Mouse (Mus musculus) small intestine, adult 2 months (tissue): Measurements from ENCODE around the gene Inhbc. TPM values are rescaled to one million over a fixed set of nuclear protein-coding genes. Genes with fewer than 3 reads are reported as not detected.

Experiments used
- H3K27ac ChIP-seq: fragments of 200-500 bp; 2 replicates; pipeline ENCODE4 v1.5.1; 2012; ENCODE audit warnings: low read depth, low read length, control low read depth, inconsistent platforms; ENCODE audit not compliant: insufficient read depth
- H3K27me3 ChIP-seq: fragments of 200-500 bp; 2 replicates; pipeline ENCODE4 v1.6.1; 2012; ENCODE audit warnings: mild to moderate bottlenecking, moderate library complexity, low read length, inconsistent platforms; ENCODE audit not compliant: control insufficient read depth, insufficient read depth
- H3K36me3 ChIP-seq: fragments of 200-500 bp; 2 replicates; pipeline ENCODE4 v1.6.1; 2012; ENCODE audit warnings: mild to moderate bottlenecking, low read length, control low read depth, inconsistent platforms; ENCODE audit not compliant: control insufficient read depth, insufficient read depth
- H3K4me1 ChIP-seq: fragments of 200-500 bp; 2 replicates; pipeline ENCODE4 v1.6.1; 2012; ENCODE audit warnings: low read length, inconsistent platforms, mixed read lengths; ENCODE audit not compliant: control insufficient read depth, insufficient read depth, insufficient read length
- H3K4me3 ChIP-seq: fragments of 200-500 bp; 2 replicates; pipeline ENCODE4 v1.5.1; 2012; ENCODE audit warnings: low read depth, mild to moderate bottlenecking, control low read depth, inconsistent platforms, low read length, moderate library complexity
- CTCF ChIP-seq: fragments of 200-500 bp; IDR thresholded peaks from 2 replicates; pipeline ENCODE4 v1.5.1; 2012; ENCODE audit warnings: low read depth, mild to moderate bottlenecking, control low read depth, inconsistent platforms, low read length, moderate library complexity, mixed read lengths; ENCODE audit not compliant: insufficient replicate concordance, insufficient read length; ENCODE audit errors: extremely low read depth
- POLR2A ChIP-seq: fragments of 200-500 bp; IDR thresholded peaks from 2 replicates; pipeline ENCODE4 v1.6.1; 2012; ENCODE audit warnings: low read depth, mild to moderate bottlenecking, control low read depth, inconsistent platforms, low read length, moderate library complexity
- WGBS: fragments of 180-500 bp; shearing (Covaris S2); methylation state at CpG from one replicate; pipeline ENCODE4 v1.1.7; 2018; 5-methylcytosine and 5-hydroxymethylcytosine counted together
- polyA plus RNA-seq: library from polyadenylated mRNA; depleted of rRNA; stranded (reverse); fragments of >200 nt; gene quantifications from 2 replicates; pipeline ENCODE4 v1.2.3, GENCODE M21; 2012

The Inhbc gene
- polyA plus RNA-seq, 1 experiment: not detected

DNA sequence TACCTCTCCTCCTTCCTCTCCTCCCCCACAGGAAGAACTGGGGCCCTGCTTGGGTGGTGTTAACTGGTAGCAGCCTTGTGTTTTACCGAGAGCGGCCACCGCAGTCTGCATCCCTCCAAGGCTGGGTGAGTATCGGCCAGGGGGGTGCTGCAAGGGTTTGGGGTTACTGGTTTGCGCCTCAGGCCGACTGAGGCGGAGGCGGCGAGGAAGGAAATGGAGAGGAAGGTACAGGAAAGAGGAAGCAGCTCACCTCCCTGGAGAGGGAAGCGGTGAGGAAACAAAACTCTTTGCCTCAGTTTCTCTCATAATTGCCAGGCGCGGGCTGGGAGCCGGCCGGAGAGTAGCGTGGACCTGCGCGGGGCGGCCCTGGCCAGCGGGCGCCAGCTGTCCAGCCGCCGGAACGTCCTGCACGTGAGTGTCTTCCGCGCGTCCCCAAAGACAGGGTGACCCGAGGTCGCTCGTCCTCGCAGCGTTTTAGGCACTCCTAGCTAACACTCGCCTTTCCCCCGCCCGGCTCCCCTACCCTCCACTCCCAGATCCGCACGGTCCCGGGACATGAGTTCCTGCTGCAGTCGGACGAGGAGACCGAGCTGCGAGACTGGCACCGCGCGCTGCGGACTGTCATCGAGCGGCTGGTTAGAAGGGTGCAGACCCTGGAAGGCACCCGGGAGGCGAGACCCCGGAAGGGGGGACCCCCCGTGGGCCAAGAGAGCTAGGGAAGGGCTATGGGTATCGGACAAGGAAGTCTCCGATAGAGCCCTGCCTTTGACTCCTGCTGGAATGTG is 44.0 kb downstream of the Inhbc start:
- peaks cover 3% of the 10 kb centered on the region; the same call in 1 of the 2 replicates for H3K36me3 ChIP-seq
- TF ChIP-seq CTCF (0 out of 2 replicates have a peak, but pooled peaks have one; percentile 2), POLR2A (no peak)
- 10% methylated on average over 54 of the region's 54 CpGs for WGBS
- H3K4me1 ChIP-seq: peaks cover 15% of the 10 kb centered on the region
- H3K27ac ChIP-seq: no peak overlapping the region
- peak overlapping the region; percentile 60 for H3K4me3 ChIP-seq
- peaks cover 16% of the 10 kb centered on the region; the same call in 1 of the 2 replicates for H3K27me3 ChIP-seq

DNA sequence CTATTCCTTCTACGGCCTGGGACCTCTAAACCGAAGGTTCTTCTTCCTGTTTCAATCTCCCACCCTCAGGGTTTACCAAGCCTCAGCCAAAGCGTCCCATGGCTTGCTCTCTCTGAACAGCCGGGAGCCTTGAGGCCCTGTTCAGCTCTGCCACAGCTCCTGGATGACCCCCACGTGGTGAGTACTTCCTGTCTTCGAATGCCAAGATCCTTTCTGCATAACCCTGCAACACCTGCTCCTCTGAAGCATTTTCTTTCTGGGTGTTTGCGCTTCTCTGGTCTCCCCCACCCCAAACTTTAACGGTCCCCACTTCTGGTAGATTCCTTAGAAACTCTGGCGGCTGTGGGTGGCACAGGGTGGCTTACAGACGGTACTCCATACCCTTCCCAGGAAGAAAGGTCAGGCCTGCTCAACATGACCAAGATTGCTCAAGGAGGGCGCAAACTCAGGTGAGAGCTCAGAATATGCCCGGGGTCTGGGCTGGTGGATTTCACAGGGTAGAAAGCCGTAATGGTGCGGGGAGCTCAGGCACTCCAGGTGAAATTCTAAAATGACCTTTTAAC is 44.7 kb downstream of the Inhbc start:
- peaks cover 15% of the 10 kb centered on the region for H3K4me1 ChIP-seq
- WGBS: 37% methylated on average over 14 of the region's 14 CpGs

DNA sequence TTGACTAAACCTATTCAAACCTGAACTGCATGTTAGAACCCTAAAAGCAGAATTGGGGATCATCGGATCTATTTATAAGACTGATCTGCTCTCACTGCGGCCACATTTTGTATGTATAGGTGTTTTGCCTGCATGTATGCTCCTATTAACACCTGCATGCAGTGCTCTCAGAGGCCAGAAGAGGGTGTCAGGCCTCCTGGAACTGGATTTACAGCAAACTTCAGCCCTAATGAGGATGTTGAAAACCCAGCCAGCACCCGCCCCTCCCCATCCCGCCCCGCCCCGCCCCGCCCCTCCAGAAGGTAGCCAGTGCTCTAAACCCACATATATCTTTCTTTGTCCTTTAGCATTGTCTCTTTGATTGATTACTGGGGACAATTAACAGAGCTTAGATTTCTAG is 45.7 kb downstream of the Inhbc start:
- peak overlapping the region; percentile 16; the same call in 1 of the 2 replicates for H3K4me3 ChIP-seq
- peaks cover 15% of the 10 kb centered on the region for H3K4me1 ChIP-seq
- WGBS: 4% methylated on average over 7 of the region's 7 CpGs
- no peak overlapping the region for H3K27ac ChIP-seq
- H3K36me3 ChIP-seq: no peaks in the 10 kb centered on the region
- peaks cover 16% of the 10 kb centered on the region; the same call in 1 of the 2 replicates for H3K27me3 ChIP-seq
- TF ChIP-seq POLR2A: no peak
- peak; percentile 14; the same call in 1 of the 2 replicates for TF ChIP-seq CTCF

More for the DNA sequence above, 44.7 kb downstream of the Inhbc start:
- Histone ChIP-seq H3K27ac (no peak overlapping the region), H3K27me3 (peaks cover 16% of the 10 kb centered on the region; the same call in 1 of the 2 replicates), H3K4me3 (peak overlapping the region; percentile 60), H3K36me3 (peaks cover 3% of the 10 kb centered on the region; the same call in 1 of the 2 replicates)
- TF ChIP-seq POLR2A (no peak), CTCF (0 out of 2 replicates have a peak, but pooled peaks have one; percentile 3)

DNA sequence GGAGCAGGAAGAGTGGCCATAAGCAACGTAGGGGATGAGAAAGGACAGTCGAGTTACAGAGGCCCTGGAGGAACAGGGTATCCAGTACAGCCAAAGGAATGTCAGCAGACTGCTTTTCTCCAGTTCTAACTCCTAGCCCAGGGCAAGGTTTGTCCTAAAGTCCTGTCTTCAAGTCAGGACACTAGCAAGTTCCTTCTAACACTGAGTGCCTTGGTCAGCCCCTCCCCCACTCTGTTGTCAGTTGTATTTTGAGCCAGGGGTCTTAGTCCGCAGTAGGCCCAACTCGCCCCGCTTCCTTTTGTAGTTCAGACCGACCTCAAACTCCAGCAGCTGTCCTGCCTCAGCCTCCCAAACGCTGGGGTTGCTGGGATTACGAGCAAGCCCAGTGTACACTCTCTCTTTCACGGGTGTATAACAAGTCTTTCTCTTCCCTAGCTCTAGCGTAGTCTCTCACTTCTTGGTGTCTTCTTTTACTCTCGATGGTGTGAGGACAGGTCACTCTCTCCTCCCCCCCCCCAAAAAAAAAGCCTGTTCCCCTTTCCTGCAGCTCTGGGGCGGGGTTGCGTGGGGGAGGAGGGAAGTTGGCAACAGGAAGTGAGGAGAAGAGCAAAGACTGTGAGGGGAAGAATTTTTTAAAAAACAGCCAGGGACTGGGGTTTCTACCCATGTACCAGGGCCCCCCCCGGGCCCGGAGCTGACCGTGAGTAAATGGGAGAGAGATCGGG is 46.9 kb downstream of the Inhbc start:
- Histone ChIP-seq H3K27ac (peak overlapping the region; percentile 69), H3K27me3 (peaks cover 16% of the 10 kb centered on the region; the same call in 1 of the 2 replicates), H3K36me3 (no peaks in the 10 kb centered on the region), H3K4me3 (peak overlapping the region; percentile 57), H3K4me1 (peaks cover 15% of the 10 kb centered on the region)
- WGBS: 70% methylated on average over 17 of the region's 17 CpGs
- no peak for TF ChIP-seq POLR2A
- TF ChIP-seq CTCF: no peak

DNA sequence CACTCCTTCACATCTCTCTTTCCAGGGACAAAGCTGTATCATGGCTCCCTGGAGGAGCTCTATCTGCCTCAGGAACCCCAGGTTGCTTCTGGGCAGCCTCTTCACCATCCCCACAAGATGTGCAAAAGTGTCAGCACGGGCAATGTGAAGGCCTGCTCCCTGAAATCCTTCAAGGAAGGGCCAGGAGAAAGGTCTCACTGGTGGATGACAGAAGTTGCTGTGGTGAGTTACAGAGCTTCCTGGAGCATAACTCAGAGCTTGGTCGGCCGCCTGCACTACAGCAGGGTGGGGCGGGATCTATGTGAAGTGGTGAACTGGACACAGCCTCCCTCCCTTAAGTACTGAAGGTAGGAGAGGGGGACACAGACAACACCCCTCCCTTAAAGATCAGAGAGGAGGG is 47.6 kb downstream of the Inhbc start:
- H3K27me3 ChIP-seq: peaks cover 16% of the 10 kb centered on the region; the same call in 1 of the 2 replicates
- WGBS: 41% methylated on average over 4 of the region's 4 CpGs
- peak overlapping the region; percentile 69 for H3K27ac ChIP-seq
- no peaks in the 10 kb centered on the region for H3K36me3 ChIP-seq
- H3K4me3 ChIP-seq: peak overlapping the region; percentile 57
- H3K4me1 ChIP-seq: peaks cover 15% of the 10 kb centered on the region
- TF ChIP-seq POLR2A (no peak), CTCF (no peak)

DNA sequence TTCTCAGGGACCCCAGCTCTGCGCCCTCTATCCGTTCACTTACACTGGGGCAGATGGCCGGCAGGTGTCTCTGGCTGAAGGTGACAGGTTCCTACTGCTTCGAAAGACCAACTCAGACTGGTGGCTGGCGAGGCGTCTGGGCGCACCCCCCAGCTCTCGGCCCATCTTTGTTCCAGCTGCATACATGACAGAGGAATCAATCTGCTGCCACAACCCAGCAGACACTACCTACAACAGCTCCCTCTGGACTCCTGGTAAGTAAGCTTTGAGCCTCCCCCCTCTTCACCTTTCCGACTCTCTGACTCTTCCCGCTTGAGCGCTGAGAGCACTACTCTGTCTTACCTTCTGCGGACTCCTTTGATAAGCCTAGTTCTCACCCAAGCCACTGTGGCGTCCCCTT is 48.1 kb downstream of the Inhbc start:
- Histone ChIP-seq H3K27me3 (peaks cover 14% of the 10 kb centered on the region; the same call in 1 of the 2 replicates), H3K4me1 (peaks cover 15% of the 10 kb centered on the region), H3K27ac (peak overlapping the region; percentile 69), H3K36me3 (no peaks in the 10 kb centered on the region), H3K4me3 (peak overlapping the region; percentile 57)
- TF ChIP-seq CTCF: no peak
- 72% methylated on average over 13 of the region's 13 CpGs for WGBS
